Mouse (Mus musculus): ENCODE results near the gene Trpv4. TPM values are rescaled to one million over a fixed set of nuclear protein-coding genes. Genes with fewer than 3 reads are reported as not detected.

Trpv4 gene
- polyA plus RNA-seq, 1 experiment from 2014 or later = 0.26 TPM

DNA sequence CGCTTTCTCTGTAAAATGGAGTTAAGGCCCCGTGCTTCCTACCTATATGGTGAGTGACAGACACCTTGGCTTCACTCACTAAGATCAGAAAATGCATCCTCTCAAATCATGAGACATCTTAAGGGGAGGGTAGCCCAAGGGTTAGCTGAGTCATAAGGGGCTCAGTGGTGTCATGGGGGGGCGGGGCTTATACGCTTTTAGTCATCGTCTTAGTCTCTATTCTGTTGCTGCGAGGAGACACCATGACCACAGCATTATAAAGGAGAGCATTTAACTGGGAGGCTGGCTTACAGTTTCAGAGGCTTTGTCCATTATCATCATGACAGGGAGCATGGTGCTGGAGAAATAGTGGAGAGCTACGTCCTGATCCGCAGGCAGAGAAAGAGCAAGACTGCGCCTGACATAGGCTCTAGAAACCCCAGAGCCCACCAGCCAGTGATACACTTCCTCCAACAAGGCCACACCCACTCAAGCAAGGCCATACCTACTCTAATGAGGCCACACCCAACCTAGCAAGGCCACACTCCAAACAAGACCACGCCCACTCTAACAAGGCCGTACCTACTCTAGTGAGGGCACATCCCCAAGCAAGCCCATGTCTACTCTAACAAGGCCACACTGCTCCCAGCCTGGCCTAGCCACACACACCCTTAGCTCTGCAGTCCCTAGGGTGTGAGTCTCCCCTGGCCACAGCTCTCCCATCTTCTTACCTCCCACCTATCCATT is 41.7 kb downstream of the Trpv4 start:
- Histone ChIP-seq H3K9ac (ENCODE audit: low read length) (no peak overlapping the region), H3K36me3 (ENCODE audit: control insufficient read depth, insufficient read depth, low read length) (no peaks in the 10 kb centered on the region), H3K4me1 (ENCODE audit: control insufficient read depth, insufficient read depth, low read length) (no peaks in the 10 kb centered on the region), H3K4me2 (no peak overlapping the region), H3K27ac (ENCODE audit: low read depth, low read length) (no peak overlapping the region), H3K4me3 (ENCODE audit: low read depth, low read length) (no peak overlapping the region), H3K27me3 (ENCODE audit: control insufficient read depth, insufficient read depth, low read length) (no peaks in the 10 kb centered on the region), H3K9me3 (ENCODE audit: control insufficient read depth, low read length) (no peaks in the 10 kb centered on the region)
- no peak for DNase-seq (ENCODE audit: low spot score, missing footprints)
- no peak for ATAC-seq (ENCODE audit: low FRiP score)
- WGBS = 84% methylated on average over 11 of the region's 11 CpGs

DNA sequence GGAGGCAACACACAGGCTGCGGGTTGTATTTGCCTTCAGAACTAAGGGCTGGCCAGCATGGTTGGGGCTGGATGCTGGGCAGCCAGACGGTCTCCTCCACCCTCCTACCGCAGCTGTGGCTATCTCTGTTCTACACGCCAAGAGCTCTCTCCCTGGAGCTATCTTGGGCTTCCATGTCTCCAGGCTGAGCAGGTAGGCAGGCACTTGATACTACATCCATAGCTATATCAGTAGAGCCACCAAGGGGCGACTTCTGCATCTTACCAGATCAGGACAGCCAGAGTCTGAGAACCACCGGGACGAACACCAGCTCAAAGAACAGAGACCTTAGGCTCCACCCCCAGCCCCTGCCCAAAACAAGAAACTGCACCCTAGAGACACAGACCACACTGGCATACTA is 43.4 kb downstream of the Trpv4 start:
- Histone ChIP-seq H3K27me3 (ENCODE audit: control insufficient read depth, insufficient read depth, low read length) (no peaks in the 10 kb centered on the region), H3K9ac (ENCODE audit: low read length) (no peak overlapping the region), H3K4me1 (ENCODE audit: control insufficient read depth, insufficient read depth, low read length) (no peaks in the 10 kb centered on the region), H3K9me3 (ENCODE audit: control insufficient read depth, low read length) (no peaks in the 10 kb centered on the region), H3K4me2 (no peak overlapping the region), H3K27ac (ENCODE audit: low read depth, low read length) (no peak overlapping the region), H3K36me3 (ENCODE audit: control insufficient read depth, insufficient read depth, low read length) (0 out of 2 replicates have a peak, but pooled peaks cover 2% of the 10 kb centered on the region), H3K4me3 (ENCODE audit: low read depth, low read length) (no peak overlapping the region)
- no peak for DNase-seq (ENCODE audit: low spot score, missing footprints)
- no peak for ATAC-seq (ENCODE audit: low FRiP score)
- 75% methylated on average over 7 of the region's 7 CpGs for WGBS

DNA sequence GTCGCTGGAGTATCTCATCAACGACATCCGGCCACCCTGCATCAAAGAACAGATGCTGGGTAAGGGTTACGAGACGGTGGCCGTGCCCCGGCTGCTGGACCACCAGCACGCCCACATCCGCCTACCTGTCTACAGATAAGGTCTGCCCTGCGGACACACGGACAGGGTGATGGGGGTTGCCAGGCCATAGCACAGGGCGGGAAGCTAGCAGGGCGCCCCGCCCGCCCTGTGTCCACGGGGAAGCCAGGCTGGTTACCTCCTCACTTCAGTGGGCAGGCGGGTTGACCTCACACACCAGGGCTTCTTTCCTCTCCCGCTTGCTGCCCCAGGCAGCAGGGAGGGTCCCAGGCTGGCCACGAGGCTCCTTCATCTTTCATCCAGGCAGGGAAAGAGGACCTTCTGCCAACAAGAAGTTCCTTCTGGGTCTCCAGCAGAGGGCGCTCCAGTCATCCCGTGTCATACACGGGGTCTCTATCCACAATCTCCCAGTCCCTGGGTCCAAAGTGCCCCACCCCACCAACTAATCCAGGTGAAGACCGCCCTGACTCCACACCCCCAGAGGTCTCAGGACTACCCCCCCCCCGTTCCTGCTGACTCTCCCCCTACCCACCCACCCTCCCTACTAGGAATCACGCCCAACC is 46.1 kb downstream of the Trpv4 start:
- DNase-seq (ENCODE audit: low spot score, missing footprints) = no peak
- H3K4me2 ChIP-seq = no peak overlapping the region
- H3K4me1 ChIP-seq (ENCODE audit: control insufficient read depth, insufficient read depth, low read length) = peaks cover 8% of the 10 kb centered on the region
- H3K27ac ChIP-seq (ENCODE audit: low read depth, low read length) = no peak overlapping the region
- 0 out of 2 replicates have a peak, but pooled peaks cover 2% of the 10 kb centered on the region for H3K36me3 ChIP-seq (ENCODE audit: control insufficient read depth, insufficient read depth, low read length)
- H3K9me3 ChIP-seq (ENCODE audit: control insufficient read depth, low read length) = no peaks in the 10 kb centered on the region
- H3K9ac ChIP-seq (ENCODE audit: low read length) = no peak overlapping the region
- 0 out of 2 replicates have a peak, but pooled peaks have one; percentile 16 for ATAC-seq (ENCODE audit: low FRiP score)
- no peak overlapping the region for H3K4me3 ChIP-seq (ENCODE audit: low read depth, low read length)
- WGBS = 72% methylated on average over 23 of the region's 25 CpGs
- no peaks in the 10 kb centered on the region for H3K27me3 ChIP-seq (ENCODE audit: control insufficient read depth, insufficient read depth, low read length)

DNA sequence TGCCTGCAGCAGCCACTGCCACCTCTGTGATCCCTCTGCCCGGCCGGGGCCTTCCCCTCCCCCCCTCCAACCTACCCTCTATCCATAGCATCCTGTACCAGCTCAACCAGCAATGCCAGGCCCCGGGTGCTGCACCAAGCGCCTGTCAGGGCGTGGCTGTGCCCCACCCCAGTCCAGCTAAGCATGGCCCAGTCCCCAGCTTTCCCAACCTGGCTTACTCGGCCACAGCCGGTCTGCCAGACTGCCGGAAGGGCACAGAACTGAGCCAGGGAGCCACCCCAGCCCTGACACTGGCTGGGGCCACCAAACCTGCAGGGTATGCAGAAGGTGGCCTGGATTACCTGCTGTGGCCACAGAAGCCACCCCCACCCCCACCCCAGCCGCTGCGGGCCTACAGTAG is 47.0 kb downstream of the Trpv4 start:
- 0 out of 2 replicates have a peak, but pooled peaks cover 2% of the 10 kb centered on the region for H3K36me3 ChIP-seq (ENCODE audit: control insufficient read depth, insufficient read depth, low read length)
- H3K4me3 ChIP-seq (ENCODE audit: low read depth, low read length) = no peak overlapping the region
- no peak overlapping the region for H3K4me2 ChIP-seq
- H3K27me3 ChIP-seq (ENCODE audit: control insufficient read depth, insufficient read depth, low read length) = no peaks in the 10 kb centered on the region
- DNase-seq (ENCODE audit: low spot score, missing footprints) = no peak
- ATAC-seq (ENCODE audit: low FRiP score) = no peak
- 92% methylated on average over 10 of the region's 10 CpGs for WGBS
- H3K9me3 ChIP-seq (ENCODE audit: control insufficient read depth, low read length) = no peaks in the 10 kb centered on the region
- peaks cover 8% of the 10 kb centered on the region for H3K4me1 ChIP-seq (ENCODE audit: control insufficient read depth, insufficient read depth, low read length)
- H3K9ac ChIP-seq (ENCODE audit: low read length) = no peak overlapping the region
- H3K27ac ChIP-seq (ENCODE audit: low read depth, low read length) = no peak overlapping the region

DNA sequence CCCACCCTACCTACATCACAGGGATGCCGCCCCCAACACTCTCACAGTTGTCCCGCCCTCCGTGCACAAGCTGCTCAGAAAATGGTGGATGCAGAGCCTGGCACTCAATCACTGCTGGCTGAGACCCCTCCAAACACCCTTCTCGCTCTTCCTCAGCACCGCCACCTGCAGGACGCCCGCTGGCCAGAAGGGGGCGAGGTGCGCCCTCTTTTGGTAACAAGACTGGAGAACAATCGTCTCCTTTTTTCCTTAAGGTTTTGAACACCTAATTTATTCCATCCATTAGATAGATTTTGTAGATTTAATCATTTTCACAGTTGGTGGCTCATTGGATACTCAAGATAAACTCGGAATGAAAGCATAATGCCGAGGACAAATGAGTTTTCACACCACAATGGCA is 49.7 kb downstream of the Trpv4 start:
- Histone ChIP-seq H3K4me2 (no peak overlapping the region), H3K36me3 (ENCODE audit: control insufficient read depth, insufficient read depth, low read length) (0 out of 2 replicates have a peak, but pooled peaks cover 2% of the 10 kb centered on the region), H3K4me1 (ENCODE audit: control insufficient read depth, insufficient read depth, low read length) (peaks cover 23% of the 10 kb centered on the region), H3K27me3 (ENCODE audit: control insufficient read depth, insufficient read depth, low read length) (no peaks in the 10 kb centered on the region), H3K9ac (ENCODE audit: low read length) (0 out of 2 replicates have a peak overlapping the region, but pooled peaks have one; percentile 12), H3K9me3 (ENCODE audit: control insufficient read depth, low read length) (no peaks in the 10 kb centered on the region), H3K27ac (ENCODE audit: low read depth, low read length) (peak overlapping the region; percentile 20; the same call in 1 of the 2 replicates), H3K4me3 (ENCODE audit: low read depth, low read length) (no peak overlapping the region)
- WGBS = 3% methylated on average over 12 of the region's 12 CpGs
- DNase-seq (ENCODE audit: low spot score, missing footprints) (peak; percentile 98), ATAC-seq (ENCODE audit: low FRiP score) (0 out of 2 replicates have a peak, but pooled peaks have one; percentile 12)

DNA sequence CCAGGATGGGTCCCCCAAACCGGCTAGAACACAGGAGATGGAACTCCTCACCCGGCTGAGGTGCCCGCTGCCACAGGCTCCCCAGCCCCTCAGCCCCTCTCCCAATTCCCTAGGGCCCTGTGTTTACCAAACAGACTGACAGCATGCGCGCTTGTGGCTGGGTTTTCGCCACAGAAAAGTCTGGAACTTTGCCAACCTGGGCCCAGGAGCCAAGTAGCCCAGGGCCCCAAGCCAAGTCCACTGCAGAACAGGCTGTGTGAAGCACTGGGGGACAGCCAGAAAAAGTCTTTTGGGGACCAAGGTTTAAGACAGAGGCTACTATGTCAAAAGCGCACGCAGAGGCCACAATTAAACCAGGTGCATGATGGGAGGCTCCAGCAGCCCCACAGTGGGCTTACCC is 50.6 kb downstream of the Trpv4 start:
- Histone ChIP-seq H3K36me3 (ENCODE audit: control insufficient read depth, insufficient read depth, low read length) (0 out of 2 replicates have a peak, but pooled peaks cover 2% of the 10 kb centered on the region), H3K9me3 (ENCODE audit: control insufficient read depth, low read length) (no peaks in the 10 kb centered on the region), H3K4me2 (no peak overlapping the region), H3K4me1 (ENCODE audit: control insufficient read depth, insufficient read depth, low read length) (peaks cover 23% of the 10 kb centered on the region), H3K27me3 (ENCODE audit: control insufficient read depth, insufficient read depth, low read length) (no peaks in the 10 kb centered on the region), H3K4me3 (ENCODE audit: low read depth, low read length) (no peak overlapping the region), H3K27ac (ENCODE audit: low read depth, low read length) (no peak overlapping the region), H3K9ac (ENCODE audit: low read length) (no peak overlapping the region)
- WGBS = 90% methylated on average over 8 of the region's 8 CpGs
- ATAC-seq (ENCODE audit: low FRiP score) (no peak), DNase-seq (ENCODE audit: low spot score, missing footprints) (no peak)

DNA sequence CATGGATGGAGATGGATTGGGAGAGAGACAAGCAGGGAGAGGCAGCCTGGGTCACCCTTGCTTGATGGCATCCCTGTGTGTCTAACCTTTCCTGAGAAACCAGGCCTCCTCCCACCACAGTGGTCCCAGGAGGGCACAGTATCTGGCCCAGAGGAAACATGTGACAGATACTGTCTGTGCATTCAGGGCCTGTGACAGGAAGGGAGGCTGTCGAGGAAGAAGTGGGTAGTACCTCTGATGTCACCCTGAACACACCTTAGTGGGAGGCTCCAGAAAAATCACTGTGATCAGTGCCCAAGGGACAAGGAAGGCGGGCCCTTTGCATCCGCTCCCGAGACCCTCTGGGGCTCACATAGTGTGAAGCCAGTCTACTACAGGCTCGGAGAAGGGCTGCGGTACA is 52.2 kb downstream of the Trpv4 start:
- Histone ChIP-seq H3K4me2 (no peak overlapping the region), H3K4me3 (ENCODE audit: low read depth, low read length) (no peak overlapping the region), H3K27ac (ENCODE audit: low read depth, low read length) (no peak overlapping the region), H3K4me1 (ENCODE audit: control insufficient read depth, insufficient read depth, low read length) (peaks cover 23% of the 10 kb centered on the region), H3K9ac (ENCODE audit: low read length) (no peak overlapping the region), H3K27me3 (ENCODE audit: control insufficient read depth, insufficient read depth, low read length) (no peaks in the 10 kb centered on the region), H3K9me3 (ENCODE audit: control insufficient read depth, low read length) (no peaks in the 10 kb centered on the region), H3K36me3 (ENCODE audit: control insufficient read depth, insufficient read depth, low read length) (no peaks in the 10 kb centered on the region)
- WGBS = 90% methylated on average over 6 of the region's 6 CpGs
- DNase-seq (ENCODE audit: low spot score, missing footprints) (no peak), ATAC-seq (ENCODE audit: low FRiP score) (no peak)

DNA sequence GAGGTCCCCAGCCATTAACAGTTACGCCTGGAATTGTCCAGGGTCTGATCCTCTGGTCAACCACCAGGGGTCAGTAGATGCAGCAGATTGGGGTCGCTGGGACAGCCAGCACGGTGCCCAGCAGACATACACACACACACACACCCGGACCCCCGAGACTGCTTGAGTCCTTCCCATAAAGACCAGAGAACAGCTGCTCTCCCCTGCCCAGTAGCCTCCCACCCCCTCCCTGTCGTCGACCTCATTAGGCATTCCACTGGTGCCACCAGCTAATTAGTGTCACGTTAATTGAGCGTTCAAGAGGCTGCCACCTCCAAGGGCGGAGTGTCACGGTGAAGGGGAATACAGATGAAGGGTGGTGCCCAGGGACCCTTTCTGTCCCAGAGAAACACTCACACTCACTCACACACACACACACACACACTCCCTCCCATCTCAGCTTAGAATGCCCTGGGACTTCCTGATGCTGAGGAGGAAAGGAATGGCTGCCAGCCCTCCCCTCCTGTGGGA is 53.4 kb downstream of the Trpv4 start:
- 39% methylated on average over 11 of the region's 11 CpGs for WGBS
- H3K4me1 ChIP-seq (ENCODE audit: control insufficient read depth, insufficient read depth, low read length) = peaks cover 23% of the 10 kb centered on the region
- DNase-seq (ENCODE audit: low spot score, missing footprints) (no peak), ATAC-seq (ENCODE audit: low FRiP score) (peak; percentile 69)
- H3K27ac ChIP-seq (ENCODE audit: low read depth, low read length) = peak overlapping the region; percentile 14; the same call in 1 of the 2 replicates
- no peaks in the 10 kb centered on the region for H3K36me3 ChIP-seq (ENCODE audit: control insufficient read depth, insufficient read depth, low read length)
- no peak overlapping the region for H3K9ac ChIP-seq (ENCODE audit: low read length)
- no peaks in the 10 kb centered on the region for H3K9me3 ChIP-seq (ENCODE audit: control insufficient read depth, low read length)
- no peak overlapping the region for H3K4me3 ChIP-seq (ENCODE audit: low read depth, low read length)
- H3K27me3 ChIP-seq (ENCODE audit: control insufficient read depth, insufficient read depth, low read length) = no peaks in the 10 kb centered on the region
- H3K4me2 ChIP-seq = no peak overlapping the region

DNA sequence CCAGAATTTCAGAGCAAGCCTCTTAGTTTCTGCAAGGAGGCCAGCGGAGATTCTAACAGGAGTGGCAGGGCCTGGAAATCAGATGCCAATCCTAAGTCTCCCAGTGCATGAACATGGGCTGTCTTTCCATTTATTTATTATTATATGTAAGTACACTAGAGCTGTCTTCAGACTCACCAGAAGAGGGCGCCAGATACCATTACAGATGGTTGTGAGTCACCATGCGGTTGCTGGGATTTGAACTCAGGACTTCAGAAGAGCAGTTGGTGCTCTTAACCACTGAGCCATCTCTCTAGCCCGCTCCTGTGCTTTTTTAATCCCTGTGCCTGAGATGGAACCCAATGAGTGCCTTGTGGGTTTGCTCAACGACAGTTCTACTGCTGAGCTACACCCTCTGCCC is 54.2 kb downstream of the Trpv4 start:
- ATAC-seq (ENCODE audit: low FRiP score) = no peak
- H3K36me3 ChIP-seq (ENCODE audit: control insufficient read depth, insufficient read depth, low read length) = no peaks in the 10 kb centered on the region
- no peak for DNase-seq (ENCODE audit: low spot score, missing footprints)
- no peak overlapping the region for H3K27ac ChIP-seq (ENCODE audit: low read depth, low read length)
- no peak overlapping the region for H3K9ac ChIP-seq (ENCODE audit: low read length)
- H3K27me3 ChIP-seq (ENCODE audit: control insufficient read depth, insufficient read depth, low read length) = no peaks in the 10 kb centered on the region
- H3K4me2 ChIP-seq = no peak overlapping the region
- H3K4me1 ChIP-seq (ENCODE audit: control insufficient read depth, insufficient read depth, low read length) = peaks cover 23% of the 10 kb centered on the region
- no peaks in the 10 kb centered on the region for H3K9me3 ChIP-seq (ENCODE audit: control insufficient read depth, low read length)
- no peak overlapping the region for H3K4me3 ChIP-seq (ENCODE audit: low read depth, low read length)
- WGBS = 80% methylated on average over 5 of the region's 5 CpGs

Data from midbrain, embryonic 11.5 days (tissue).